Mouse (Mus musculus): ENCODE results near the gene Pla2g3.

- TF ChIP-seq CTCF (IDR thresholded peaks at IDR 0.05; ENCODE audit: low read depth) (no peak), EP300 (IDR thresholded peaks at IDR 0.05; ENCODE audit: low read depth) (no peak)
Observed at GRCm38 (mm10) chr11:3487952-3488570, at the start of gene Pla2g3.
